In genomic region chr11:96328605-96329004, GRCm38 (mm10) we compare ENCODE assay signal across 17 mouse cellular contexts. TPM values are rescaled to one million over a fixed set of nuclear protein-coding genes. Genes with fewer than 3 reads are reported as not detected.
DNase-seq lines count a peak whose midpoint lies in the region; ATAC-seq lines count a peak whose summit lies in the region.
"Had no signal": no experiment of that assay in that cellular context is flagged by ENCODE, and none has a peak within 500 bp of the region (broad histone marks: within the 10 kb centered on the region; RNA-seq: fewer than 3 reads in every experiment).

No protein-coding gene starts in this region.

- peak overlapping the region; percentile 4; the same call in 1 of the 2 replicates for H3K4me3 ChIP-seq in kidney, embryonic 14.5 days (ENCODE audit: low read length)
- peak overlapping the region; percentile 96 for H3K4me3 ChIP-seq in neural tube, embryonic 11.5 days (ENCODE audit: low read depth, low read length)
- H3K4me3 ChIP-seq in limb, embryonic 10.5 days: peak overlapping the region; percentile 19; the same call in 1 of the 2 replicates
- H3K4me3 ChIP-seq: embryonic facial prominence, embryonic 12.5 days; heart, embryonic 15.5 days had no signal

- peak overlapping the region; percentile 95 for H3K4me2 ChIP-seq in kidney, embryonic 14.5 days (replicated peaks; ENCODE audit: low read depth, low read length)
- H3K4me2 ChIP-seq in neural tube, embryonic 11.5 days (ENCODE audit: low read depth): peak overlapping the region; percentile 100
- H3K4me2 ChIP-seq: embryonic facial prominence, embryonic 12.5 days; heart, embryonic 15.5 days had no signal

- peak overlapping the region; percentile 100; the same call in 1 of the 2 replicates for H3K27ac ChIP-seq in kidney, embryonic 14.5 days (ENCODE audit: low read depth, low read length)
- H3K27ac ChIP-seq in neural tube, embryonic 11.5 days (ENCODE audit: low read depth, low read length): peak overlapping the region; percentile 100
- H3K27ac ChIP-seq in limb, embryonic 10.5 days: 0 out of 2 replicates have a peak overlapping the region, but pooled peaks have one; percentile 19
- H3K27ac ChIP-seq: embryonic facial prominence, embryonic 12.5 days; heart, embryonic 15.5 days had no signal

- WGBS in kidney, embryonic 14.5 days: 9% methylated on average over 8 of the region's 8 CpGs
- WGBS in neural tube, embryonic 11.5 days: 9% methylated on average over 8 of the region's 8 CpGs
- 12% methylated on average over 8 of the region's 8 CpGs for WGBS in limb, embryonic 10.5 days

- peaks cover 35% of the 10 kb centered on the region for H3K36me3 ChIP-seq in kidney, embryonic 14.5 days (ENCODE audit: control insufficient read depth, insufficient read depth, low read length)
- H3K36me3 ChIP-seq in neural tube, embryonic 11.5 days (ENCODE audit: control insufficient read depth, insufficient read depth, low read length): peaks cover 5% of the 10 kb centered on the region
- no peaks in the 10 kb centered on the region for H3K36me3 ChIP-seq in limb, embryonic 10.5 days
- H3K36me3 ChIP-seq: embryonic facial prominence, embryonic 12.5 days; heart, embryonic 15.5 days had no signal

- ATAC-seq in kidney, embryonic 14.5 days (ENCODE audit: low FRiP score, low TSS enrichment): no peak
- ATAC-seq in neural tube, embryonic 11.5 days (ENCODE audit: insufficient read depth, low FRiP score, low TSS enrichment): no peak
- ATAC-seq: Patski had no signal

- H3K9ac ChIP-seq in kidney, embryonic 14.5 days (ENCODE audit: low read depth, low read length): peak overlapping the region; percentile 99; the same call in 1 of the 2 replicates
- H3K9ac ChIP-seq in neural tube, embryonic 11.5 days (ENCODE audit: low read length): peak overlapping the region; percentile 100
- H3K9ac ChIP-seq: embryonic facial prominence, embryonic 12.5 days; heart, embryonic 15.5 days had no signal

- DNase-seq in kidney, adult 11 months: no peak
- DNase-seq in neural tube, embryonic 11.5 days (ENCODE audit: low spot score): no peak
- no peak for DNase-seq in neural tube, embryonic 10.5 days (ENCODE audit: extremely low spot score, low spot score)
- peak; percentile 52 for DNase-seq in limb, embryonic 10.5 days (ENCODE audit: low spot score)
- DNase-seq in gastrocnemius, postnatal 4 days (ENCODE audit: low spot score in 2 of 2): no peak
- DNase-seq in gastrocnemius, postnatal 10 days: no peak
- DNase-seq in thymus, postnatal 25 days: no peak
- DNase-seq: cerebellum, adult 11 months; lung, postnatal 14 days had no signal

- H3K4me1 ChIP-seq in kidney, embryonic 14.5 days (ENCODE audit: control insufficient read depth, insufficient read depth, low read length): peaks cover 89% of the 10 kb centered on the region
- H3K4me1 ChIP-seq in neural tube, embryonic 11.5 days (ENCODE audit: control insufficient read depth, insufficient read depth, low read length): peaks cover 69% of the 10 kb centered on the region
- H3K4me1 ChIP-seq in limb, embryonic 10.5 days: peaks cover 98% of the 10 kb centered on the region

- no peaks in the 10 kb centered on the region for H3K9me3 ChIP-seq in kidney, embryonic 14.5 days (ENCODE audit: control insufficient read depth, low read length)
- no peaks in the 10 kb centered on the region for H3K9me3 ChIP-seq in neural tube, embryonic 11.5 days (ENCODE audit: control insufficient read depth, low read length)
- no peaks in the 10 kb centered on the region for H3K9me3 ChIP-seq in limb, embryonic 10.5 days (replicated peaks)
- H3K9me3 ChIP-seq: embryonic facial prominence, embryonic 12.5 days; heart, embryonic 15.5 days had no signal

- no peaks in the 10 kb centered on the region for H3K27me3 ChIP-seq in kidney, embryonic 14.5 days (ENCODE audit: control insufficient read depth, insufficient read depth, low read length)
- H3K27me3 ChIP-seq in neural tube, embryonic 11.5 days (ENCODE audit: control insufficient read depth, insufficient read depth, low read length): no peaks in the 10 kb centered on the region
- H3K27me3 ChIP-seq in limb, embryonic 10.5 days (ENCODE audit: low read depth, poor library complexity, severe bottlenecking): peaks cover 100% of the 10 kb centered on the region
- H3K27me3 ChIP-seq: Patski had no signal

RNA-seq across cellular contexts. Expression of gene Hoxb3, which starts 5.5 kb away (rescaled TPM):
- polyA plus RNA-seq in kidney, embryonic 14.5 days (2014; fragmentation: Nextera tagmentation; extraction: Ambion mirVana): 8.2 and 8.6 TPM in 2 replicates
- polyA plus RNA-seq in neural tube, embryonic 11.5 days (2014; fragmentation: Nextera tagmentation; extraction: Ambion mirVana): 10.3 and 14.2 TPM in 2 replicates
- 0.76 and 1.0 TPM in 2 replicates for polyA plus RNA-seq in limb, embryonic 10.5 days (2016; fragmentation: Nextera tagmentation; extraction: Ambion mirVana)
- total RNA-seq in gastrocnemius, postnatal 4 days (2021): 1 to 10 TPM; 1.0 to 1.3 TPM
- total RNA-seq in gastrocnemius, postnatal 10 days (2021): 1 to 10 TPM in 1 of 2 experiments, under 1 TPM in 1; 0.89 to 1.6 TPM
- total RNA-seq: layer of hippocampus, adult 8-10 months; left cerebral cortex, adult 8-10 months had no signal
- polyA plus RNA-seq: frontal cortex, adult 2 months had no signal

RNA-seq across cellular contexts. Expression of gene Hoxb4, which starts 10.5 kb away (rescaled TPM):
- polyA plus RNA-seq in kidney, embryonic 14.5 days (2014; fragmentation: Nextera tagmentation; extraction: Ambion mirVana): 4.2 and 8.6 TPM in 2 replicates
- polyA plus RNA-seq in neural tube, embryonic 11.5 days (2014; fragmentation: Nextera tagmentation; extraction: Ambion mirVana): 3.1 and 3.8 TPM in 2 replicates
- polyA plus RNA-seq in limb, embryonic 10.5 days (2016; fragmentation: Nextera tagmentation; extraction: Ambion mirVana): 0.89 and 1.2 TPM in 2 replicates
- total RNA-seq in gastrocnemius, postnatal 4 days (2021): under 1 TPM; 0.57 to 0.91 TPM
- 1 to 10 TPM in 1 of 2 experiments, under 1 TPM in 1; 0.45 to 1.1 TPM for total RNA-seq in gastrocnemius, postnatal 10 days (2021)
- polyA plus RNA-seq: frontal cortex, adult 2 months had no signal

RNA-seq across cellular contexts. Expression of gene Hoxb2, which starts 21.7 kb away (rescaled TPM):
- 49.9 and 67.2 TPM in 2 replicates for polyA plus RNA-seq in kidney, embryonic 14.5 days (2014; fragmentation: Nextera tagmentation; extraction: Ambion mirVana)
- 88.2 and 89.0 TPM in 2 replicates for polyA plus RNA-seq in neural tube, embryonic 11.5 days (2014; fragmentation: Nextera tagmentation; extraction: Ambion mirVana)
- 11.3 and 13.5 TPM in 2 replicates for polyA plus RNA-seq in limb, embryonic 10.5 days (2016; fragmentation: Nextera tagmentation; extraction: Ambion mirVana)
- under 1 TPM; 0.44 to 0.93 TPM for total RNA-seq in gastrocnemius, postnatal 4 days (2021)
- total RNA-seq in gastrocnemius, postnatal 10 days (2021): 1 to 10 TPM in 1 of 2 experiments, under 1 TPM in 1; 0.66 to 1.3 TPM
- total RNA-seq: common myeloid progenitor, adult 5-6 weeks; layer of hippocampus, adult 8-10 months; left cerebral cortex, adult 8-10 months had no signal
- polyA plus RNA-seq: frontal cortex, adult 2 months had no signal

RNA-seq across cellular contexts. Expression of gene Hoxb5, which starts 25.5 kb away (rescaled TPM):
- polyA plus RNA-seq in kidney, embryonic 14.5 days (2014; fragmentation: Nextera tagmentation; extraction: Ambion mirVana): 22.1 and 24.3 TPM in 2 replicates
- 49.0 and 49.1 TPM in 2 replicates for polyA plus RNA-seq in neural tube, embryonic 11.5 days (2014; fragmentation: Nextera tagmentation; extraction: Ambion mirVana)
- 5.5 and 5.9 TPM in 2 replicates for polyA plus RNA-seq in limb, embryonic 10.5 days (2016; fragmentation: Nextera tagmentation; extraction: Ambion mirVana)
- 1 to 10 TPM in 1 of 2 experiments, under 1 TPM in 1; 0.80 to 1.1 TPM for total RNA-seq in gastrocnemius, postnatal 4 days (2021)
- 1 to 10 TPM in 1 of 2 experiments, under 1 TPM in 1; 0.89 to 1.3 TPM for total RNA-seq in gastrocnemius, postnatal 10 days (2021)
- total RNA-seq: common myeloid progenitor, adult 5-6 weeks; layer of hippocampus, adult 8-10 months; left cerebral cortex, adult 8-10 months had no signal
- polyA plus RNA-seq: frontal cortex, adult 2 months had no signal

RNA-seq across cellular contexts. Expression of gene Hoxb6, which starts 36.3 kb away (rescaled TPM):
- polyA plus RNA-seq in kidney, embryonic 14.5 days (2014; fragmentation: Nextera tagmentation; extraction: Ambion mirVana): 44.1 and 53.1 TPM in 2 replicates
- polyA plus RNA-seq in neural tube, embryonic 11.5 days (2014; fragmentation: Nextera tagmentation; extraction: Ambion mirVana): 81.4 and 87.2 TPM in 2 replicates
- polyA plus RNA-seq in limb, embryonic 10.5 days (2016; fragmentation: Nextera tagmentation; extraction: Ambion mirVana): 6.1 and 7.9 TPM in 2 replicates
- 1 to 10 TPM in 1 of 2 experiments, under 1 TPM in 1; 0.62 to 1.3 TPM for total RNA-seq in gastrocnemius, postnatal 4 days (2021)
- total RNA-seq in gastrocnemius, postnatal 10 days (2021): 1 to 10 TPM in 1 of 2 experiments, under 1 TPM in 1; 0.56 to 2.0 TPM
- total RNA-seq: common myeloid progenitor, adult 5-6 weeks; layer of hippocampus, adult 8-10 months; left cerebral cortex, adult 8-10 months had no signal
- polyA plus RNA-seq: embryonic facial prominence, embryonic 12.5 days; frontal cortex, adult 2 months had no signal

Comparison
In these comparisons a context has a peak if more than half of its experiments do, and no peak if none do; other contexts are left out.
1. H3K27ac ChIP-seq: peak in every context shown above with its lines; median percentile 100 in kidney, embryonic 14.5 days; 100 in neural tube, embryonic 11.5 days; 19 in limb, embryonic 10.5 days.
2. H3K4me3 ChIP-seq: peak in every context shown above with its lines; median percentile 96 in neural tube, embryonic 11.5 days; 19 in limb, embryonic 10.5 days; 4 in kidney, embryonic 14.5 days.